Mouse (Mus musculus) layer of hippocampus, postnatal 25 days (tissue): ENCODE measurements around the gene Tmem59. TPM values are rescaled to one million over a fixed set of nuclear protein-coding genes. Genes with fewer than 3 reads are reported as not detected.

ENCODE experiments used
- DNase-seq, 2 experiments: peaks; one replicate each; pipeline ENCODE4 v3.0.0; 2022; ENCODE audit warnings: mixed read lengths in 2 of 2, low spot score in 1 of 2; ENCODE audit errors: extremely low spot score in 1 of 2
- total RNA-seq, 2 experiments: library from RNA; stranded (reverse); gene quantifications; 2 replicates each; pipeline ENCODE4 v1.2.3; 2021

Gene Tmem59
- total RNA-seq, 2 experiments from 2014 or later: 200 to 222 TPM

- DNase-seq: peak; percentile 31 to 36
Measured at GRCm38 (mm10) chr4:107178830-107179490, 761 bp downstream of the Tmem59 start, which contains the start of gene Tceanc2. Gene Tceanc2 (minus strand): TSS chr4:107179116.

- no peak for DNase-seq
Measured at GRCm38 (mm10) chr4:107179561-107179960, 1.4 kb downstream of the Tmem59 start.

- DNase-seq: no peak
Measured at GRCm38 (mm10) chr4:107180746-107181145, 2.5 kb downstream of the Tmem59 start.

GRCm38 (mm10) chr4:107181866-107182265 lies 3.7 kb downstream of the Tmem59 start:
- DNase-seq: no peak

GRCm38 (mm10) chr4:107182796-107183195 lies 4.6 kb downstream of the Tmem59 start:
- DNase-seq: no peak

- DNase-seq: no peak
Measured at GRCm38 (mm10) chr4:107183203-107183602, 5.0 kb downstream of the Tmem59 start.

GRCm38 (mm10) chr4:107185703-107186102 lies 7.5 kb downstream of the Tmem59 start:
- DNase-seq: no peak

- DNase-seq: no peak
Measured at GRCm38 (mm10) chr4:107193841-107194240, 15.6 kb downstream of the Tmem59 start.

- DNase-seq: no peak
Measured at GRCm38 (mm10) chr4:107196454-107196853, 18.3 kb downstream of the Tmem59 start.

GRCm38 (mm10) chr4:107198072-107198471 lies 19.9 kb downstream of the Tmem59 start:
- DNase-seq: no peak

GRCm38 (mm10) chr4:107201779-107202178 lies 23.6 kb downstream of the Tmem59 start:
- no peak for DNase-seq

- no peak for DNase-seq
Measured at GRCm38 (mm10) chr4:107203001-107203400, 24.8 kb downstream of the Tmem59 start.

- DNase-seq: no peak
Measured at GRCm38 (mm10) chr4:107207016-107207415, 28.8 kb downstream of the Tmem59 start.

- no peak for DNase-seq
Measured at GRCm38 (mm10) chr4:107208880-107209279, 30.7 kb downstream of the Tmem59 start, which contains the start of gene Ldlrad1. Gene Ldlrad1 (plus strand): TSS chr4:107209180.

GRCm38 (mm10) chr4:107210483-107211097 lies 32.4 kb downstream of the Tmem59 start:
- DNase-seq: no peak

- DNase-seq: peak in 1 of 2 experiments; percentile 50
Measured at GRCm38 (mm10) chr4:107211465-107211864, 33.3 kb downstream of the Tmem59 start.

- no peak for DNase-seq
Measured at GRCm38 (mm10) chr4:107211936-107212335, 33.7 kb downstream of the Tmem59 start.

- DNase-seq: no peak
Measured at GRCm38 (mm10) chr4:107213279-107214011, 35.2 kb downstream of the Tmem59 start.

- DNase-seq: no peak
Measured at GRCm38 (mm10) chr4:107217574-107217973, 39.4 kb downstream of the Tmem59 start.

GRCm38 (mm10) chr4:107221524-107221923 lies 43.3 kb downstream of the Tmem59 start:
- DNase-seq: no peak
